Mouse (Mus musculus) lung, embryonic 15.5 days (tissue): ENCODE measurements around the gene P2rx7. TPM values are rescaled to one million over a fixed set of nuclear protein-coding genes. Genes with fewer than 3 reads are reported as not detected.

Experiments used
- ATAC-seq: fragments of 200-750 bp; cut with Nextera tagmentation; 2 replicates; pipeline ENCODE4 v1.8.0; 2017; ENCODE audit warnings: moderate number of reproducible peaks, borderline replicate concordance; ENCODE audit not compliant: low FRiP score, low TSS enrichment; ENCODE audit errors: extremely low read depth
- H3K27ac ChIP-seq: fragments of 300-500 bp; sonication (generic); 2 replicates; pipeline ENCODE4 v1.5.1; 2015; ENCODE audit warnings: moderate library complexity, mild to moderate bottlenecking, inconsistent platforms
- H3K27me3 ChIP-seq: fragments of 300-500 bp; sonication (generic); 2 replicates; pipeline ENCODE4 v1.6.1; 2015; ENCODE audit warnings: inconsistent platforms
- H3K36me3 ChIP-seq: fragments of 300-500 bp; sonication (generic); 2 replicates; pipeline ENCODE4 v1.6.1; 2015; ENCODE audit warnings: inconsistent platforms
- H3K4me1 ChIP-seq: fragments of 300-500 bp; sonication (generic); 2 replicates; pipeline ENCODE4 v1.6.1; 2015; ENCODE audit warnings: inconsistent platforms
- H3K4me2 ChIP-seq: fragments of 300-500 bp; sonication (generic); 2 replicates; pipeline ENCODE4 v1.6.1; 2015; ENCODE audit warnings: inconsistent platforms, mild to moderate bottlenecking, moderate library complexity
- H3K4me3 ChIP-seq: fragments of 300-500 bp; sonication (generic); 2 replicates; pipeline ENCODE4 v1.5.1; 2015; ENCODE audit warnings: mild to moderate bottlenecking, inconsistent platforms
- H3K9ac ChIP-seq: fragments of 300-500 bp; sonication (generic); 2 replicates; pipeline ENCODE4 v1.6.1; 2015; ENCODE audit warnings: inconsistent platforms
- H3K9me3 ChIP-seq: fragments of 300-500 bp; sonication (generic); 2 replicates; pipeline ENCODE4 v1.6.1; 2016; ENCODE audit warnings: inconsistent platforms
- WGBS: fragments of 180-500 bp; shearing (Covaris S2); methylation state at CpG from one replicate; pipeline ENCODE4 v1.1.7; 2015; 5-methylcytosine and 5-hydroxymethylcytosine counted together
- polyA plus RNA-seq: library from polyadenylated mRNA; unstranded; fragments of >200 nt; fragmentation: Nextera tagmentation; extraction: Ambion mirVana; gene quantifications from 2 replicates; pipeline ENCODE4 v1.2.1, GENCODE M21; 2015

The P2rx7 gene
- polyA plus RNA-seq, 1 experiment from 2014 or later = 3.1 TPM

- Histone ChIP-seq H3K4me3 (no peak overlapping the region), H3K27me3 (no peaks in the 10 kb centered on the region), H3K36me3 (no peaks in the 10 kb centered on the region), H3K27ac (no peak overlapping the region), H3K4me2 (no peak overlapping the region), H3K9ac (no peak overlapping the region), H3K9me3 (no peaks in the 10 kb centered on the region), H3K4me1 (peaks cover 5% of the 10 kb centered on the region)
- ATAC-seq = no peak
- WGBS = 67% methylated on average over 1 of the region's 1 CpGs
These were observed 72.0 kb downstream of the P2rx7 start for GRCm38 (mm10) chr5:122715723-122716122.

- no peaks in the 10 kb centered on the region for H3K36me3 ChIP-seq
- no peaks in the 10 kb centered on the region for H3K9me3 ChIP-seq
- H3K4me1 ChIP-seq = peaks cover 5% of the 10 kb centered on the region
- no peak overlapping the region for H3K4me2 ChIP-seq
- no peak overlapping the region for H3K9ac ChIP-seq
- no peak overlapping the region for H3K27ac ChIP-seq
- no peaks in the 10 kb centered on the region for H3K27me3 ChIP-seq
- no peak overlapping the region for H3K4me3 ChIP-seq
- ATAC-seq = no peak
- WGBS = 92% methylated on average over 2 of the region's 2 CpGs
These were observed 73.1 kb downstream of the P2rx7 start for GRCm38 (mm10) chr5:122716793-122717192.

- WGBS = 26% methylated on average over 7 of the region's 7 CpGs
- no peaks in the 10 kb centered on the region for H3K36me3 ChIP-seq
- no peaks in the 10 kb centered on the region for H3K27me3 ChIP-seq
- H3K9me3 ChIP-seq = no peaks in the 10 kb centered on the region
- H3K4me1 ChIP-seq = peaks cover 5% of the 10 kb centered on the region
- H3K9ac ChIP-seq = no peak overlapping the region
- ATAC-seq = peak; percentile 42; the same call in 1 of the 2 replicates
- H3K27ac ChIP-seq = no peak overlapping the region
- no peak overlapping the region for H3K4me3 ChIP-seq
- no peak overlapping the region for H3K4me2 ChIP-seq
These were observed 74.7 kb downstream of the P2rx7 start for GRCm38 (mm10) chr5:122718400-122718799.

GRCm38 (mm10) chr5:122719168-122719567 lies 75.5 kb downstream of the P2rx7 start:
- Histone ChIP-seq H3K36me3 (no peaks in the 10 kb centered on the region), H3K27ac (no peak overlapping the region), H3K9me3 (no peaks in the 10 kb centered on the region), H3K4me1 (peaks cover 5% of the 10 kb centered on the region), H3K4me3 (no peak overlapping the region), H3K4me2 (no peak overlapping the region), H3K27me3 (no peaks in the 10 kb centered on the region), H3K9ac (no peak overlapping the region)
- ATAC-seq = no peak
- WGBS = 90% methylated on average over 8 of the region's 8 CpGs

GRCm38 (mm10) chr5:122725453-122725852 lies 81.7 kb downstream of the P2rx7 start:
- Histone ChIP-seq H3K36me3 (no peaks in the 10 kb centered on the region), H3K4me2 (no peak overlapping the region), H3K4me1 (0 out of 2 replicates have a peak, but pooled peaks cover 3% of the 10 kb centered on the region), H3K27me3 (no peaks in the 10 kb centered on the region), H3K9ac (no peak overlapping the region), H3K27ac (no peak overlapping the region), H3K4me3 (no peak overlapping the region), H3K9me3 (no peaks in the 10 kb centered on the region)
- ATAC-seq = no peak
- WGBS = 87% methylated on average over 13 of the region's 13 CpGs

GRCm38 (mm10) chr5:122726068-122726467 lies 82.4 kb downstream of the P2rx7 start:
- Histone ChIP-seq H3K4me1 (0 out of 2 replicates have a peak, but pooled peaks cover 3% of the 10 kb centered on the region), H3K9me3 (no peaks in the 10 kb centered on the region), H3K36me3 (no peaks in the 10 kb centered on the region), H3K4me3 (no peak overlapping the region), H3K9ac (no peak overlapping the region), H3K27ac (no peak overlapping the region), H3K4me2 (no peak overlapping the region), H3K27me3 (no peaks in the 10 kb centered on the region)
- WGBS = 19% methylated on average over 7 of the region's 7 CpGs
- peak; percentile 37; the same call in 1 of the 2 replicates for ATAC-seq

GRCm38 (mm10) chr5:122726595-122726994 lies 82.9 kb downstream of the P2rx7 start:
- Histone ChIP-seq H3K27ac (no peak overlapping the region), H3K36me3 (no peaks in the 10 kb centered on the region), H3K4me3 (no peak overlapping the region), H3K4me2 (no peak overlapping the region), H3K9ac (no peak overlapping the region), H3K27me3 (no peaks in the 10 kb centered on the region), H3K4me1 (peaks cover 6% of the 10 kb centered on the region), H3K9me3 (no peaks in the 10 kb centered on the region)
- WGBS = 79% methylated on average over 5 of the region's 5 CpGs
- no peak for ATAC-seq

- Histone ChIP-seq H3K27ac (no peak overlapping the region), H3K9ac (no peak overlapping the region), H3K4me1 (peaks cover 11% of the 10 kb centered on the region), H3K4me3 (no peak overlapping the region), H3K4me2 (no peak overlapping the region), H3K36me3 (no peaks in the 10 kb centered on the region), H3K9me3 (no peaks in the 10 kb centered on the region), H3K27me3 (no peaks in the 10 kb centered on the region)
- 92% methylated on average over 7 of the region's 7 CpGs for WGBS
- no peak for ATAC-seq
These were observed 83.4 kb downstream of the P2rx7 start for GRCm38 (mm10) chr5:122727096-122727495.

- H3K4me3 ChIP-seq = no peak overlapping the region
- no peaks in the 10 kb centered on the region for H3K9me3 ChIP-seq
- no peak overlapping the region for H3K9ac ChIP-seq
- H3K27ac ChIP-seq = no peak overlapping the region
- H3K4me1 ChIP-seq = peaks cover 17% of the 10 kb centered on the region
- ATAC-seq = no peak
- no peaks in the 10 kb centered on the region; the same call in 1 of the 2 replicates for H3K36me3 ChIP-seq
- no peaks in the 10 kb centered on the region for H3K27me3 ChIP-seq
- no peak overlapping the region for H3K4me2 ChIP-seq
- WGBS = 70% methylated on average over 10 of the region's 10 CpGs
These were observed 87.1 kb downstream of the P2rx7 start for GRCm38 (mm10) chr5:122730776-122731175.

GRCm38 (mm10) chr5:122731321-122731720 lies 87.6 kb downstream of the P2rx7 start:
- H3K4me3 ChIP-seq = no peak overlapping the region
- peak overlapping the region; percentile 29; the same call in 1 of the 2 replicates for H3K4me2 ChIP-seq
- 65% methylated on average over 8 of the region's 8 CpGs for WGBS
- H3K9me3 ChIP-seq = no peaks in the 10 kb centered on the region
- H3K9ac ChIP-seq = no peak overlapping the region
- peak overlapping the region; percentile 85 for H3K27ac ChIP-seq
- peaks cover 16% of the 10 kb centered on the region for H3K4me1 ChIP-seq
- no peaks in the 10 kb centered on the region; the same call in 1 of the 2 replicates for H3K36me3 ChIP-seq
- no peak for ATAC-seq
- H3K27me3 ChIP-seq = no peaks in the 10 kb centered on the region

- Histone ChIP-seq H3K36me3 (peaks cover 4% of the 10 kb centered on the region; the same call in 1 of the 2 replicates), H3K4me2 (peak overlapping the region; percentile 29; the same call in 1 of the 2 replicates), H3K4me3 (no peak overlapping the region), H3K27me3 (no peaks in the 10 kb centered on the region), H3K27ac (peak overlapping the region; percentile 85), H3K9me3 (no peaks in the 10 kb centered on the region), H3K4me1 (peaks cover 16% of the 10 kb centered on the region), H3K9ac (no peak overlapping the region)
- 12% methylated on average over 15 of the region's 15 CpGs for WGBS
- ATAC-seq = peak; percentile 80
These were observed 88.4 kb downstream of the P2rx7 start for GRCm38 (mm10) chr5:122731991-122732673.

GRCm38 (mm10) chr5:122733881-122734280 lies 90.2 kb downstream of the P2rx7 start:
- Histone ChIP-seq H3K9ac (no peak overlapping the region), H3K27me3 (no peaks in the 10 kb centered on the region), H3K4me3 (no peak overlapping the region), H3K4me2 (no peak overlapping the region), H3K27ac (no peak overlapping the region), H3K36me3 (peaks cover 4% of the 10 kb centered on the region; the same call in 1 of the 2 replicates), H3K4me1 (peaks cover 16% of the 10 kb centered on the region), H3K9me3 (no peaks in the 10 kb centered on the region)
- 61% methylated on average over 17 of the region's 17 CpGs for WGBS
- ATAC-seq = no peak
